Mouse (Mus musculus) heart, embryonic 13.5 days (tissue): Measurements from ENCODE around the gene Mab21l2. TPM values are rescaled to one million over a fixed set of nuclear protein-coding genes. Genes with fewer than 3 reads are reported as not detected.

Experiments used
- ATAC-seq: fragments of 200-750 bp; cut with Nextera tagmentation; 2 replicates; pipeline ENCODE4 v1.8.0; 2017; ENCODE audit warnings: moderate TSS enrichment; ENCODE audit not compliant: insufficient number of reproducible peaks, low FRiP score, low TSS enrichment; ENCODE audit errors: extremely low read depth
- H3K27ac ChIP-seq: fragments of 300-500 bp; sonication (generic); replicated peaks from 2 replicates; pipeline ENCODE4 v1.5.1; 2015; ENCODE audit warnings: moderate library complexity, mild to moderate bottlenecking, inconsistent platforms
- H3K27me3 ChIP-seq: fragments of 300-500 bp; sonication (generic); replicated peaks from 2 replicates; pipeline ENCODE4 v1.6.1; 2015; ENCODE audit warnings: mild to moderate bottlenecking, inconsistent platforms
- H3K36me3 ChIP-seq: fragments of 300-500 bp; sonication (generic); 2 replicates; pipeline ENCODE4 v1.6.1; 2015; ENCODE audit warnings: mild to moderate bottlenecking, inconsistent platforms
- H3K4me1 ChIP-seq: fragments of 300-500 bp; sonication (generic); 2 replicates; pipeline ENCODE4 v1.6.1; 2015; ENCODE audit warnings: inconsistent platforms
- H3K4me2 ChIP-seq: fragments of 300-500 bp; sonication (generic); 2 replicates; pipeline ENCODE4 v1.6.1; 2015; ENCODE audit warnings: inconsistent platforms, mild to moderate bottlenecking, moderate library complexity
- H3K4me3 ChIP-seq: fragments of 300-500 bp; sonication (generic); 2 replicates; pipeline ENCODE4 v1.5.1; 2015; ENCODE audit warnings: moderate library complexity, mild to moderate bottlenecking, inconsistent platforms
- H3K9ac ChIP-seq: fragments of 300-500 bp; sonication (generic); 2 replicates; pipeline ENCODE4 v1.6.1; 2015; ENCODE audit warnings: inconsistent platforms, mild to moderate bottlenecking, moderate library complexity
- H3K9me3 ChIP-seq: fragments of 300-500 bp; sonication (generic); 2 replicates; pipeline ENCODE4 v1.6.1; 2016; ENCODE audit warnings: inconsistent platforms
- WGBS: fragments of 180-500 bp; shearing (Covaris S2); methylation state at CpG from one replicate; pipeline ENCODE4 v1.1.7; 2015; ENCODE audit warnings: mixed read lengths; 5-methylcytosine and 5-hydroxymethylcytosine counted together
- polyA plus RNA-seq: library from polyadenylated mRNA; unstranded; fragments of >200 nt; fragmentation: Nextera tagmentation; extraction: Ambion mirVana; gene quantifications from 2 replicates; pipeline ENCODE4 v1.2.1, GENCODE M21; 2015

The Mab21l2 gene
- polyA plus RNA-seq, 1 experiment from 2014 or later, result 4.3 TPM

DNA sequence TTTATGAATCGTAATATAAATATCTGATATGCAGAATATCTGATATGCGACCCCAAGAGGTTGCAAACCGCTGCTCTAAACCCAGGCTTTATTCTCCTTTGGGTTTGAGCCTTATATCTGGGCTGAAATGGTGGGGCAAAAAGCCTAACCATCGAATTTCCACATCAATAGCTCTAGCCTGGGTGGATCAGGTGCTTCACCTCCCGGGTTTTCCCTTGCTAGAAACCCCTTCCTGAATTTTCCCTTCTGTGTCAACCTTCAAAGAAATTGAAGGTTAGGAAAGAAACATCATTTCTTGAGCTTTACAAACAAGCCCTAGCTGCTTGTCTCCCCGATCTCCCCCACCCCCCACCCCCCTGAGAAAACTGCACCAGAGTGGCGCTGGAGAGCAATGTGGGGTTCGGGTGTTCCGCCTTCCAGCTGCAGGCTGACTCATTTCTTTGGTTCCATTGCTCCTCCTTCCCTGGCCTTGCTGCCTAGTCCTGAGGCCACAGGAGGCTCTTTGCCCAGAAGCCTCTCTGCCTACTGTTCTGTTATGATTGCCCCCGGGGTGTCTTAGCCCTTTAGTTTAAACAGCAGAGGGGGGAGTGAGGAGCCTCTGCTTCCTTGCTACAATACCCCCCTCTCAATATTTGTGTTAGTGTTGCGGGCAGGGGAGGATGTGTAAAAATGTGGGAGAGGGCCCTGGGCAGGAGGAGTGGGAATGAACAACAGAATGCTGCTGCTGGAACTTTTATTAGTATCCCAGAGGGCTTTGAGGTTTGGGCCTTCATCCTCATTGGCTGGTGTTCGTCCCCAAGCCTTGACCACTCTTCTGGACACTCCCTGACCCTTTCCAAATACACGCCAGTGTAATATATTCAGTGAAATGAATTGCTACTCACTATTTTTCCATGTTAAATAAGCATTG lies 9.5 kb downstream of the Mab21l2 start:
- WGBS, result 41% methylated on average over 13 of the region's 13 CpGs
- no peak overlapping the region for H3K27ac ChIP-seq
- no peak overlapping the region for H3K4me3 ChIP-seq
- no peak for ATAC-seq
- no peaks in the 10 kb centered on the region for H3K36me3 ChIP-seq
- no peaks in the 10 kb centered on the region for H3K9me3 ChIP-seq
- H3K4me2 ChIP-seq, result peak overlapping the region; percentile 18; the same call in 1 of the 2 replicates
- no peaks in the 10 kb centered on the region for H3K27me3 ChIP-seq
- 0 out of 2 replicates have a peak, but pooled peaks cover 3% of the 10 kb centered on the region for H3K4me1 ChIP-seq
- H3K9ac ChIP-seq, result no peak overlapping the region

DNA sequence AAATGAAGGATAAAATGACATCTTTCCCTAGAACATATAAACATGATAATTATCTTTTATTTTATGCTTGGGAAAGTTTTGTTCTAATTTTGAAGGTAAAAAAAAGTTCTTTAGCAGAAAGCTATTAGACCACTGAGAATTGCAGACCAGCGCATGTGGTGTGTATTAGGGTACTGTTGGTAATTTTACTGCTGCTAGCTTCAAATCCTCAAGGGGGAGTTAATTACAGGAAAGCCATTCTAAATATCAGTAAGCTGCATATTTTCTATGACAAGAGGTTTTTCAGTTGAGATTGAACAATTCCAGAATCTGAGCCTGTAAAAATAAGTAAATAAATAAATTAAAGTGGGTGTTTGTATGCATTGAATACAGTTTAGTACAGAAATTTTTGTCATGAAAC lies 11.7 kb downstream of the Mab21l2 start:
- Histone ChIP-seq H3K36me3 (no peaks in the 10 kb centered on the region), H3K9me3 (no peaks in the 10 kb centered on the region), H3K4me1 (0 out of 2 replicates have a peak, but pooled peaks cover 3% of the 10 kb centered on the region), H3K9ac (no peak overlapping the region), H3K4me3 (no peak overlapping the region), H3K27ac (no peak overlapping the region), H3K27me3 (no peaks in the 10 kb centered on the region), H3K4me2 (no peak overlapping the region)
- 89% methylated on average over 1 of the region's 1 CpGs for WGBS
- ATAC-seq, result no peak

DNA sequence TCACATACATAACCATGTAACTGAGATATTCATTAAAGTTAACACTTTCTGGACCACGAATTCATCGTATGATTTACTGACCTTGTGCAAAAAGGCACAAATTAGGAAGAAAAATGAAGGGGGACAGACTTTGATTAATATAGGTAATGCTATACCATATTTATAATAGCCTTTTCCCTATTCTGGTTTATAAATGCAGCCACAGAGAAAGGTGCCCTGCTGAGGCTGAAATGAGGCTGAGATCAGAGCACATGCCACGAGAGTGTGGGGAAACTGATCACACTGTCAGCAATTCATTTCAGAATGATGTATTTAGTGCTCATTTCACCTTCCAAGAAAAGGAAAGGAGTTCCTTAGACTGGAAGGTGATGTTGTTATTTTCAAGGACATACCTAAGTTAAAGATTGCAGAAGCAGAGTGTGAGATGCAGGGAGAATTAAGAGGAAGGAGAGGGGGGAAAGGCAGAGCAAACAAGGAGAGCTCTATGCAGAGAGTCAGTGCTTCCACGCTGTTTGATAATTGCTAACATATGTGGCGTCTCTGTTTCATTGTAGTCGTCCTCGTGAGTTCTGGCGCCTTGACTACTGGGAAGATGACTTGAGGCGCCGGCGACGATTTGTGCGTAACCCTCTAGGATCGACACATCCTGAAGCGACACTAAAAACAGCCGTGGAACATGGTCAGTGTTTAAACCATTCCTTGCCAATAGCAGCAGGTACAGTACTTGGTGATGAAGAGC lies 16.7 kb downstream of the Mab21l2 start:
- H3K4me2 ChIP-seq, result no peak overlapping the region
- no peak overlapping the region for H3K4me3 ChIP-seq
- no peak overlapping the region for H3K9ac ChIP-seq
- no peak for ATAC-seq
- H3K27me3 ChIP-seq, result no peaks in the 10 kb centered on the region
- H3K9me3 ChIP-seq, result no peaks in the 10 kb centered on the region
- H3K36me3 ChIP-seq, result no peaks in the 10 kb centered on the region
- 61% methylated on average over 16 of the region's 16 CpGs for WGBS
- no peaks in the 10 kb centered on the region for H3K4me1 ChIP-seq
- H3K27ac ChIP-seq, result no peak overlapping the region

DNA sequence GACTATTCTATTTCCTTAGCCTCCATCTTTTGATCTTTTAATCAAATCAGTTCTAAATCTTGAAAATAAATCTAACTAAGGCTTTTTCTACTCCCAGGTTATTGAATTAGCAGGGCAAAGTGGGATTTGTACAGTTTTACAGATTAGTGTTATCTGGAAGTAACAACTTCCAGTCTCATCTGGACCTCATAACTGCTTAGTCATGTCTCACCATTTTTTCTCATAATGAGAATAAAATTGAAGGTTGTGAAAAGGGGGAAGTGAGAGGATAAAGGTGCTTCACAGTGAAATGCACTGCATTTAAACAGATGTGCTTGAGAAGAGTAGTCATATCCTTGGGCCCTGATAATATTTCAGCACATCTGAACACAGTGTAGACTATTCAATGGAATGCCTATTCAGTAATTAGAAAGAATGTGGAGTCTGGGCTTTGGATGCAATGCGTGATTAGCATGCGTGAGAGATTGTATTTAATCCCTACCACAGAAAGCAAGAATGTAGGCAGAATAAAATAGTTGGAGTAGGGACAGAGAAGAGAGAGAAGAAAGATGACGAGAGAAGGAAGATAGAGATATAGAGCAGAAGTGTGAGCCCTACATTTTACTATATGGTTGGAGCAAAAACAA lies 25.4 kb downstream of the Mab21l2 start:
- H3K9me3 ChIP-seq, result no peaks in the 10 kb centered on the region
- WGBS, result 77% methylated on average over 3 of the region's 3 CpGs
- no peaks in the 10 kb centered on the region for H3K27me3 ChIP-seq
- no peaks in the 10 kb centered on the region for H3K4me1 ChIP-seq
- ATAC-seq, result no peak
- no peaks in the 10 kb centered on the region for H3K36me3 ChIP-seq
- no peak overlapping the region for H3K4me2 ChIP-seq
- no peak overlapping the region for H3K9ac ChIP-seq
- H3K27ac ChIP-seq, result no peak overlapping the region
- H3K4me3 ChIP-seq, result no peak overlapping the region

DNA sequence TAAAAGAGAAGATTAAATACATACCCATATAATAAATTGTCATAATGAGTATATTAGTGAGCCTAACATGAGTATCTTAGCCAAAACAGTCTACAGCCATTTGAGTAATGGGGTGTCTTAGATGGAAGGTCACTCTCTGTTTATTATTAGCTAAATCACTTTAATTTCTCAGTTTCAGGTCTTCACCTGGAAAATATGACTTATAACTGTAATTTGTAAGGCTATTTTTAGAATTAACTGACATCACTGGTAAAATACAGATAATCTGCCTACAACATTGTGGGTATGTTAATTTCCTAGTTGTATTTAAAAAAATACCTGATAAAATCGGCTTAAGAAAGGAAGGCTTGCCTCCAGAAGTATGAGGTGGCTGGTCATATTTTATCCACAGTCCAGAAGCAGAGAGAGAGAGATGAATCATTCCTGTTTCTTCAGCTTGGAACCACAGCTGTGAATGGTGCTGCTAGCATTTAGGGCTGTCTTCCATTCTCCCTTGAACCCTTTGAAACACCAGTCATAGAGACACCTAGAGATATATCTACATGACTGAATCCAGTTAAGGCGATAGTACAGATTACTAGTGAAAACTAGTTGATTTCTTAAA lies 29.8 kb downstream of the Mab21l2 start:
- 62% methylated on average over 2 of the region's 2 CpGs for WGBS
- H3K4me2 ChIP-seq, result no peak overlapping the region
- no peaks in the 10 kb centered on the region for H3K4me1 ChIP-seq
- no peak for ATAC-seq
- H3K27ac ChIP-seq, result no peak overlapping the region
- H3K4me3 ChIP-seq, result no peak overlapping the region
- no peaks in the 10 kb centered on the region for H3K36me3 ChIP-seq
- H3K27me3 ChIP-seq, result no peaks in the 10 kb centered on the region
- H3K9ac ChIP-seq, result no peak overlapping the region
- H3K9me3 ChIP-seq, result no peaks in the 10 kb centered on the region

DNA sequence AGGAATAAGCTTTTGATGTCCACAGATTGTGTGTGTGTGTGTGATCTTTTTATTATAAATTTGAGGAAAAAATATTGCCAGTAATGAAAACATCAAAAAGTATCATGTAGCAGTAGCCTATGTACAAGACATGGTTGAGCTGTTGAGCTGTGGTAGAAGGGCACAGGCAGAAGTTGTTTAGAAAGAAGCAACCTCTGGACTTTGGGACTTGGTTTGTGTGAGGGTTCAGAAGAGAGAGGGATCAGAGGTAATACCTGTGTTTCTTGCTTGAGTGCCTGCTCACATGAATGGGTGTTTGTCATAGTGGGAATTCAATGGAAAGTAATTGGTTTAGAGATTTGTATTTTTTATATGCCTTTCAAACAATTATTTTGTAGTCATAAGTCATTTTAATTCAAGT lies 47.8 kb downstream of the Mab21l2 start:
- H3K27me3 ChIP-seq, result no peaks in the 10 kb centered on the region
- no peaks in the 10 kb centered on the region for H3K9me3 ChIP-seq
- H3K27ac ChIP-seq, result no peak overlapping the region
- no peak overlapping the region for H3K4me3 ChIP-seq
- H3K36me3 ChIP-seq, result no peaks in the 10 kb centered on the region
- no peaks in the 10 kb centered on the region for H3K4me1 ChIP-seq
- no peak overlapping the region for H3K4me2 ChIP-seq
- H3K9ac ChIP-seq, result no peak overlapping the region
- ATAC-seq, result no peak
